Mouse (Mus musculus) heart, embryonic 15.5 days (tissue): ENCODE measurements at regions not wholly inside any gene's neighbourhood (a gene's known extent, or its start where the extent isn't known, plus 50 kb on each side); places are given as distances from the start of the nearest gene placed in this dataset.
A peak's percentile ranks its signal among the peaks of the same experiment; 100 is the strongest.
"Not testable (repeated sequence)": the region's sequence is repeated elsewhere in the genome, so short reads cannot be mapped to it uniquely, and the experiment has no call there.

Experiments used
- ATAC-seq: fragments of 200-750 bp; cut with Nextera tagmentation; replicated peaks from 2 replicates; pipeline ENCODE4 v1.8.0; 2017; ENCODE audit warnings: low read depth, moderate TSS enrichment; ENCODE audit not compliant: insufficient number of reproducible peaks, insufficient read depth, low FRiP score
- H3K27ac ChIP-seq: fragments of 300-500 bp; sonication (generic); 2 replicates; pipeline ENCODE4 v1.5.1; 2015; ENCODE audit warnings: mild to moderate bottlenecking, inconsistent platforms
- H3K27me3 ChIP-seq: fragments of 300-500 bp; sonication (generic); 2 replicates; pipeline ENCODE4 v1.6.1; 2015; ENCODE audit warnings: inconsistent platforms
- H3K36me3 ChIP-seq: fragments of 300-500 bp; sonication (generic); 2 replicates; pipeline ENCODE4 v1.6.1; 2015; ENCODE audit warnings: mild to moderate bottlenecking, inconsistent platforms
- H3K4me1 ChIP-seq: fragments of 300-500 bp; sonication (generic); replicated peaks from 2 replicates; pipeline ENCODE4 v1.6.1; 2015; ENCODE audit warnings: inconsistent platforms
- H3K4me2 ChIP-seq: fragments of 300-500 bp; sonication (generic); 2 replicates; pipeline ENCODE4 v1.6.1; 2015; ENCODE audit warnings: inconsistent platforms, mild to moderate bottlenecking, moderate library complexity
- H3K4me3 ChIP-seq: fragments of 300-500 bp; sonication (generic); 2 replicates; pipeline ENCODE4 v1.5.1; 2015; ENCODE audit warnings: mild to moderate bottlenecking, inconsistent platforms
- H3K9ac ChIP-seq: fragments of 300-500 bp; sonication (generic); 2 replicates; pipeline ENCODE4 v1.6.1; 2015; ENCODE audit warnings: mild to moderate bottlenecking, inconsistent platforms
- H3K9me3 ChIP-seq: fragments of 300-500 bp; sonication (generic); replicated peaks from 2 replicates; pipeline ENCODE4 v1.6.1; 2016; ENCODE audit warnings: inconsistent platforms
- WGBS: fragments of 180-500 bp; shearing (Covaris S2); methylation state at CpG from one replicate; pipeline ENCODE4 v1.1.7; 2015; ENCODE audit warnings: mixed read lengths; 5-methylcytosine and 5-hydroxymethylcytosine counted together

GRCm38 (mm10) chr13:102025547-102025946, 257.5 kb upstream of the Pik3r1 start:
- not testable (repeated sequence) for H3K4me2 ChIP-seq, H3K27me3 ChIP-seq, H3K9me3 ChIP-seq, H3K27ac ChIP-seq, ATAC-seq, H3K9ac ChIP-seq, H3K4me3 ChIP-seq, H3K36me3 ChIP-seq, H3K4me1 ChIP-seq
- 72% methylated on average over 2 of the region's 2 CpGs for WGBS

- Histone ChIP-seq H3K27ac (no peak overlapping the region), H3K9ac (no peak overlapping the region), H3K4me2 (no peak overlapping the region), H3K27me3 (no peaks in the 10 kb centered on the region), H3K4me3 (no peak overlapping the region), H3K9me3 (no peaks in the 10 kb centered on the region), H3K4me1 (peaks cover 14% of the 10 kb centered on the region; the same call in 1 of the 2 replicates), H3K36me3 (no peaks in the 10 kb centered on the region)
- 72% methylated on average over 4 of the region's 4 CpGs for WGBS
- ATAC-seq, result no peak
Observed at GRCm38 (mm10) chr13:102031416-102031815, 263.4 kb upstream of the Pik3r1 start.

GRCm38 (mm10) chr13:102034484-102034883, 266.5 kb upstream of the Pik3r1 start:
- Histone ChIP-seq H3K4me2 (no peak overlapping the region), H3K4me1 (peaks cover 14% of the 10 kb centered on the region; the same call in 1 of the 2 replicates), H3K9me3 (no peaks in the 10 kb centered on the region), H3K27ac (no peak overlapping the region), H3K27me3 (no peaks in the 10 kb centered on the region), H3K36me3 (no peaks in the 10 kb centered on the region), H3K9ac (no peak overlapping the region), H3K4me3 (no peak overlapping the region)
- no peak for ATAC-seq
- 29% methylated on average over 4 of the region's 4 CpGs for WGBS

GRCm38 (mm10) chr13:102036001-102036400, 268.0 kb upstream of the Pik3r1 start:
- no peak overlapping the region for H3K4me3 ChIP-seq
- peak overlapping the region; percentile 39 for H3K4me2 ChIP-seq
- peaks cover 14% of the 10 kb centered on the region; the same call in 1 of the 2 replicates for H3K4me1 ChIP-seq
- peak overlapping the region; percentile 52 for H3K27ac ChIP-seq
- H3K9ac ChIP-seq, result no peak overlapping the region
- 31% methylated on average over 5 of the region's 5 CpGs for WGBS
- H3K36me3 ChIP-seq, result no peaks in the 10 kb centered on the region
- no peaks in the 10 kb centered on the region for H3K27me3 ChIP-seq
- no peaks in the 10 kb centered on the region for H3K9me3 ChIP-seq
- no peak for ATAC-seq

- Histone ChIP-seq H3K4me3 (no peak overlapping the region), H3K4me1 (peaks cover 14% of the 10 kb centered on the region; the same call in 1 of the 2 replicates), H3K27me3 (no peaks in the 10 kb centered on the region), H3K9me3 (no peaks in the 10 kb centered on the region), H3K36me3 (no peaks in the 10 kb centered on the region), H3K9ac (no peak overlapping the region), H3K4me2 (no peak overlapping the region), H3K27ac (no peak overlapping the region)
- no peak for ATAC-seq
- 73% methylated on average over 7 of the region's 7 CpGs for WGBS
Observed at GRCm38 (mm10) chr13:102036819-102037624, 269.0 kb upstream of the Pik3r1 start.

- no peak overlapping the region for H3K4me2 ChIP-seq
- no peak overlapping the region for H3K27ac ChIP-seq
- no peak overlapping the region for H3K9ac ChIP-seq
- no peaks in the 10 kb centered on the region for H3K27me3 ChIP-seq
- no peak overlapping the region for H3K4me3 ChIP-seq
- no peaks in the 10 kb centered on the region; the same call in 1 of the 2 replicates for H3K4me1 ChIP-seq
- H3K9me3 ChIP-seq, result no peaks in the 10 kb centered on the region
- no peak for ATAC-seq
- 88% methylated on average over 3 of the region's 3 CpGs for WGBS
- H3K36me3 ChIP-seq, result no peaks in the 10 kb centered on the region
Observed at GRCm38 (mm10) chr13:102060213-102060612, 292.2 kb upstream of the Pik3r1 start.

GRCm38 (mm10) chr13:102064590-102065273, 296.7 kb upstream of the Pik3r1 start:
- Histone ChIP-seq H3K9me3 (no peaks in the 10 kb centered on the region), H3K4me3 (no peak overlapping the region), H3K4me2 (no peak overlapping the region), H3K27ac (no peak overlapping the region), H3K36me3 (no peaks in the 10 kb centered on the region), H3K9ac (no peak overlapping the region), H3K27me3 (no peaks in the 10 kb centered on the region), H3K4me1 (no peaks in the 10 kb centered on the region; the same call in 1 of the 2 replicates)
- WGBS, result 43% methylated on average over 7 of the region's 7 CpGs
- ATAC-seq, result no peak

GRCm38 (mm10) chr13:102065274-102065640, 297.2 kb upstream of the Pik3r1 start:
- Histone ChIP-seq H3K27ac (no peak overlapping the region), H3K9ac (no peak overlapping the region), H3K9me3 (no peaks in the 10 kb centered on the region), H3K4me3 (no peak overlapping the region), H3K4me1 (no peaks in the 10 kb centered on the region; the same call in 1 of the 2 replicates), H3K36me3 (no peaks in the 10 kb centered on the region), H3K27me3 (no peaks in the 10 kb centered on the region), H3K4me2 (no peak overlapping the region)
- no peak for ATAC-seq
- 73% methylated on average over 5 of the region's 5 CpGs for WGBS

GRCm38 (mm10) chr13:102065796-102066195, 297.8 kb upstream of the Pik3r1 start:
- Histone ChIP-seq H3K9me3 (no peaks in the 10 kb centered on the region), H3K9ac (no peak overlapping the region), H3K4me1 (no peaks in the 10 kb centered on the region; the same call in 1 of the 2 replicates), H3K36me3 (no peaks in the 10 kb centered on the region), H3K27me3 (no peaks in the 10 kb centered on the region), H3K4me2 (no peak overlapping the region), H3K27ac (no peak overlapping the region), H3K4me3 (no peak overlapping the region)
- 74% methylated on average over 5 of the region's 5 CpGs for WGBS
- ATAC-seq, result no peak

- Histone ChIP-seq H3K27me3 (no peaks in the 10 kb centered on the region), H3K4me1 (no peaks in the 10 kb centered on the region), H3K27ac (no peak overlapping the region), H3K4me2 (no peak overlapping the region), H3K9ac (no peak overlapping the region), H3K4me3 (no peak overlapping the region), H3K9me3 (no peaks in the 10 kb centered on the region), H3K36me3 (no peaks in the 10 kb centered on the region)
- 55% methylated on average over 3 of the region's 3 CpGs for WGBS
- no peak for ATAC-seq
Observed at GRCm38 (mm10) chr13:102070740-102071139, 302.7 kb upstream of the Pik3r1 start.

- Histone ChIP-seq H3K27ac (no peak overlapping the region), H3K36me3 (no peaks in the 10 kb centered on the region), H3K4me3 (no peak overlapping the region), H3K4me2 (no peak overlapping the region), H3K9ac (no peak overlapping the region), H3K4me1 (no peaks in the 10 kb centered on the region), H3K9me3 (no peaks in the 10 kb centered on the region), H3K27me3 (no peaks in the 10 kb centered on the region)
- 77% methylated on average over 4 of the region's 4 CpGs for WGBS
- ATAC-seq, result no peak
Observed at GRCm38 (mm10) chr13:102072366-102072765, 304.3 kb upstream of the Pik3r1 start.
